Mouse (Mus musculus): ENCODE measurements around the gene Zdhhc13.

Gene Zdhhc13

GRCm38 (mm10) chr7:48758083-48758482, 30.7 kb upstream of the Zdhhc13 start:
- H3K4me3 ChIP-seq (replicated peaks; ENCODE audit: low read length), result no peak overlapping the region
- H3K4me1 ChIP-seq (replicated peaks; ENCODE audit: low read depth, low read length), result no peaks in the 10 kb centered on the region
- 0 out of 2 replicates have a peak, but pooled peaks cover 5% of the 10 kb centered on the region for H3K27me3 ChIP-seq (ENCODE audit: insufficient read depth, low read length)
- H3K9me3 ChIP-seq (ENCODE audit: low read length), result peaks cover 3% of the 10 kb centered on the region; the same call in 1 of the 2 replicates
- H3K36me3 ChIP-seq (ENCODE audit: insufficient read depth, low read length), result no peaks in the 10 kb centered on the region
- no peak for TF ChIP-seq CTCF (conservative IDR thresholded peaks at IDR 0.05; ENCODE audit: low read length)
- TF ChIP-seq NANOG (IDR thresholded peaks at IDR 0.05; ENCODE audit: borderline replicate concordance, low read length), result no peak
- no peak for TF ChIP-seq POU5F1 (IDR thresholded peaks at IDR 0.05; ENCODE audit: borderline replicate concordance, low read length)

- 0 out of 2 replicates have a peak, but pooled peaks cover 3% of the 10 kb centered on the region for H3K27me3 ChIP-seq (ENCODE audit: insufficient read depth, low read length)
- H3K4me1 ChIP-seq (replicated peaks; ENCODE audit: low read depth, low read length), result no peaks in the 10 kb centered on the region
- no peaks in the 10 kb centered on the region for H3K36me3 ChIP-seq (ENCODE audit: insufficient read depth, low read length)
- peaks cover 3% of the 10 kb centered on the region; the same call in 1 of the 2 replicates for H3K9me3 ChIP-seq (ENCODE audit: low read length)
- H3K4me3 ChIP-seq (replicated peaks; ENCODE audit: low read length), result no peak overlapping the region
- TF ChIP-seq CTCF (conservative IDR thresholded peaks at IDR 0.05; ENCODE audit: low read length) (no peak), POU5F1 (IDR thresholded peaks at IDR 0.05; ENCODE audit: borderline replicate concordance, low read length) (no peak), NANOG (IDR thresholded peaks at IDR 0.05; ENCODE audit: borderline replicate concordance, low read length) (no peak)
Observed at GRCm38 (mm10) chr7:48760789-48761188, 28.0 kb upstream of the Zdhhc13 start.

GRCm38 (mm10) chr7:48762289-48762688, 26.5 kb upstream of the Zdhhc13 start:
- H3K4me1 ChIP-seq (replicated peaks; ENCODE audit: low read depth, low read length), result no peaks in the 10 kb centered on the region
- H3K27me3 ChIP-seq (ENCODE audit: insufficient read depth, low read length), result 0 out of 2 replicates have a peak, but pooled peaks cover 3% of the 10 kb centered on the region
- TF ChIP-seq CTCF (conservative IDR thresholded peaks at IDR 0.05; ENCODE audit: low read length), result no peak
- no peak for TF ChIP-seq POU5F1 (IDR thresholded peaks at IDR 0.05; ENCODE audit: borderline replicate concordance, low read length)
- no peak for TF ChIP-seq NANOG (IDR thresholded peaks at IDR 0.05; ENCODE audit: borderline replicate concordance, low read length)
- H3K9me3 ChIP-seq (ENCODE audit: low read length), result peaks cover 3% of the 10 kb centered on the region; the same call in 1 of the 2 replicates
- no peak overlapping the region for H3K4me3 ChIP-seq (replicated peaks; ENCODE audit: low read length)
- H3K36me3 ChIP-seq (ENCODE audit: insufficient read depth, low read length), result no peaks in the 10 kb centered on the region

GRCm38 (mm10) chr7:48762721-48763120, 26.1 kb upstream of the Zdhhc13 start:
- no peak overlapping the region for H3K4me3 ChIP-seq (replicated peaks; ENCODE audit: low read length)
- H3K9me3 ChIP-seq (ENCODE audit: low read length), result peaks cover 3% of the 10 kb centered on the region; the same call in 1 of the 2 replicates
- H3K36me3 ChIP-seq (ENCODE audit: insufficient read depth, low read length), result no peaks in the 10 kb centered on the region
- no peak for TF ChIP-seq CTCF (conservative IDR thresholded peaks at IDR 0.05; ENCODE audit: low read length)
- no peak for TF ChIP-seq NANOG (IDR thresholded peaks at IDR 0.05; ENCODE audit: borderline replicate concordance, low read length)
- TF ChIP-seq POU5F1 (IDR thresholded peaks at IDR 0.05; ENCODE audit: borderline replicate concordance, low read length), result no peak
- H3K4me1 ChIP-seq (replicated peaks; ENCODE audit: low read depth, low read length), result no peaks in the 10 kb centered on the region
- 0 out of 2 replicates have a peak, but pooled peaks cover 3% of the 10 kb centered on the region for H3K27me3 ChIP-seq (ENCODE audit: insufficient read depth, low read length)

DNA sequence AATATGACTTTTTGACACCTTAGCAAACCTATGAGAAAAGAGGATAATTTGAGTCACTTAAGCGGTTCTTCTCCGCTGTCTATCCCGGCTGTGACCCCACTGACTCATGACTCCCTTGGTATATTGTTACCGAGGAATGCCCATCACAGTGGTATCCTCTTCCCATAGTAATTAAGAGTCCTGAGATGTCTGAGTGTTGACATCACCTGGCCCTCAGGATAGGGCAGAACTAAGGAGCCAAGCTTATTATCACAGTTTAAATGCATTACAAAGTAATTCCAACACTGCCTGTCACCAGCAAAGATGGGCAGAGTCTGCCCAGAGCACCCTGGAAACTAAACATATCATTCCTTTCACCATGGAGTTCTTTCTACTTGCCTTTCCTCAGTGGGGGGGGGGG, 22.8 kb upstream of the Zdhhc13 start:
- Histone ChIP-seq H3K36me3 (ENCODE audit: insufficient read depth, low read length) (no peaks in the 10 kb centered on the region), H3K4me3 (replicated peaks; ENCODE audit: low read length) (no peak overlapping the region), H3K9me3 (ENCODE audit: low read length) (no peaks in the 10 kb centered on the region), H3K4me1 (replicated peaks; ENCODE audit: low read depth, low read length) (no peaks in the 10 kb centered on the region), H3K27me3 (ENCODE audit: insufficient read depth, low read length) (no peaks in the 10 kb centered on the region)
- no peak for TF ChIP-seq POU5F1 (IDR thresholded peaks at IDR 0.05; ENCODE audit: borderline replicate concordance, low read length)
- TF ChIP-seq CTCF (conservative IDR thresholded peaks at IDR 0.05; ENCODE audit: low read length), result no peak
- TF ChIP-seq NANOG (IDR thresholded peaks at IDR 0.05; ENCODE audit: borderline replicate concordance, low read length), result no peak

DNA sequence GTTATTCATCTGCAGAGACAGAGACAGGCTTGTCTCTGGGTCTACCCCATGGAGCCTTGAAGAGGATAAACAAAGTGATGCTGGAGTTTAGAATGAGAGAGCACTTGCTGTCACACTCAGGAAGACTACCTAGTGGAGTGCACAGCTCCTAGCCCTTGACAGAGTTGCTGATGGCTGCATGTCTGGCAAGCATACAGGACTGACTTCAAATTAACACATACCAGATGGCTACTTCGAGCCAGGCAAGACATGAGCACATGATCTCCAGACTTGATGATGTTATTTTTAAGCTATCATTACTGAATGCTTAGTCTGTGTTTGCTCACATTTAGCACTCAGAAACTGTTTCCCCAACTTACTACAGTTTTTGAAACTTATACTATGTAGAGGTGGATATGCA, 19.1 kb upstream of the Zdhhc13 start:
- no peaks in the 10 kb centered on the region for H3K9me3 ChIP-seq (ENCODE audit: low read length)
- H3K27me3 ChIP-seq (ENCODE audit: insufficient read depth, low read length), result no peaks in the 10 kb centered on the region
- H3K4me1 ChIP-seq (replicated peaks; ENCODE audit: low read depth, low read length), result no peaks in the 10 kb centered on the region
- TF ChIP-seq NANOG (IDR thresholded peaks at IDR 0.05; ENCODE audit: borderline replicate concordance, low read length) (no peak), CTCF (conservative IDR thresholded peaks at IDR 0.05; ENCODE audit: low read length) (no peak), POU5F1 (IDR thresholded peaks at IDR 0.05; ENCODE audit: borderline replicate concordance, low read length) (no peak)
- H3K36me3 ChIP-seq (ENCODE audit: insufficient read depth, low read length), result no peaks in the 10 kb centered on the region
- H3K4me3 ChIP-seq (replicated peaks; ENCODE audit: low read length), result no peak overlapping the region

- Histone ChIP-seq H3K27me3 (ENCODE audit: insufficient read depth, low read length) (no peaks in the 10 kb centered on the region), H3K4me3 (replicated peaks; ENCODE audit: low read length) (no peak overlapping the region), H3K4me1 (replicated peaks; ENCODE audit: low read depth, low read length) (no peaks in the 10 kb centered on the region), H3K36me3 (ENCODE audit: insufficient read depth, low read length) (no peaks in the 10 kb centered on the region), H3K9me3 (ENCODE audit: low read length) (no peaks in the 10 kb centered on the region)
- TF ChIP-seq CTCF (conservative IDR thresholded peaks at IDR 0.05; ENCODE audit: low read length) (no peak), NANOG (IDR thresholded peaks at IDR 0.05; ENCODE audit: borderline replicate concordance, low read length) (no peak), POU5F1 (IDR thresholded peaks at IDR 0.05; ENCODE audit: borderline replicate concordance, low read length) (no peak)
Observed at GRCm38 (mm10) chr7:48772060-48772734, 16.6 kb upstream of the Zdhhc13 start.

DNA sequence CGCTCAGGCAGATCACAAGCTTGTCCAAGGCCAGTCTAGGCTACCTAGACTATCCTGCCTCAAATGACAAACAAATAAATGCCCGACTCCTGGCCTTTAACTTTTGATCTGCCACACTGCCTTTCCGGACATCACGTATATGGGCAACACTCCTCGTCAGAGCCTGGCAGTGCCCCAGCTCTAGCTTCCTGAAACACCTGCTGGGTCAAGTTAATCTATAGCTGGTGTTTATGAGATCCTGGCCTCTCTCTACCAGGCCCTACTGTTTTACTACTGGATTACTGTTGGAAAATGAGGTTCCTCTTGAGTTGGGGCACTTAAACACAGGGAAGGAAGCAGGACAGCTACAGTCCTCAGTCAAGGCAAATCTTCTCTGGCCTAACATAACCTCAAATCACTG, 15.5 kb upstream of the Zdhhc13 start:
- Histone ChIP-seq H3K27me3 (ENCODE audit: insufficient read depth, low read length) (no peaks in the 10 kb centered on the region), H3K4me1 (replicated peaks; ENCODE audit: low read depth, low read length) (no peaks in the 10 kb centered on the region), H3K9me3 (ENCODE audit: low read length) (no peaks in the 10 kb centered on the region), H3K4me3 (replicated peaks; ENCODE audit: low read length) (no peak overlapping the region), H3K36me3 (ENCODE audit: insufficient read depth, low read length) (no peaks in the 10 kb centered on the region)
- TF ChIP-seq CTCF (conservative IDR thresholded peaks at IDR 0.05; ENCODE audit: low read length) (no peak), POU5F1 (IDR thresholded peaks at IDR 0.05; ENCODE audit: borderline replicate concordance, low read length) (no peak), NANOG (IDR thresholded peaks at IDR 0.05; ENCODE audit: borderline replicate concordance, low read length) (no peak)
